Mouse (Mus musculus) kidney, embryonic 15.5 days (tissue): Measurements from ENCODE around the gene H2-DMb2. TPM values are rescaled to one million over a fixed set of nuclear protein-coding genes. Genes with fewer than 3 reads are reported as not detected.

Experiments used
- ATAC-seq: fragments of 200-750 bp; cut with Nextera tagmentation; replicated peaks from 2 replicates; pipeline ENCODE4 v1.8.0; 2017; ENCODE audit warnings: moderate TSS enrichment; ENCODE audit not compliant: low FRiP score
- H3K27ac ChIP-seq: fragments of 300-500 bp; sonication (generic); 2 replicates; pipeline ENCODE4 v1.5.1; 2015; ENCODE audit warnings: mild to moderate bottlenecking, inconsistent platforms
- H3K27me3 ChIP-seq: fragments of 300-500 bp; sonication (generic); 2 replicates; pipeline ENCODE4 v1.6.1; 2015; ENCODE audit warnings: inconsistent platforms
- H3K36me3 ChIP-seq: fragments of 300-500 bp; sonication (generic); 2 replicates; pipeline ENCODE4 v1.6.1; 2015; ENCODE audit warnings: inconsistent platforms
- H3K4me1 ChIP-seq: fragments of 300-500 bp; sonication (generic); 2 replicates; pipeline ENCODE4 v1.6.1; 2015; ENCODE audit warnings: inconsistent platforms
- H3K4me2 ChIP-seq: fragments of 300-500 bp; sonication (generic); 2 replicates; pipeline ENCODE4 v1.6.1; 2015; ENCODE audit warnings: moderate library complexity, mild to moderate bottlenecking, inconsistent platforms
- H3K4me3 ChIP-seq: fragments of 300-500 bp; sonication (generic); replicated peaks from 2 replicates; pipeline ENCODE4 v1.5.1; 2015; ENCODE audit warnings: mild to moderate bottlenecking, inconsistent platforms
- H3K9ac ChIP-seq: fragments of 300-500 bp; sonication (generic); 2 replicates; pipeline ENCODE4 v1.6.1; 2015; ENCODE audit warnings: mild to moderate bottlenecking, inconsistent platforms
- H3K9me3 ChIP-seq: fragments of 300-500 bp; sonication (generic); replicated peaks from 2 replicates; pipeline ENCODE4 v1.6.1; 2016; ENCODE audit warnings: inconsistent platforms
- WGBS: fragments of 180-500 bp; shearing (Covaris S2); methylation state at CpG from one replicate; pipeline ENCODE4 v1.1.7; 2015; ENCODE audit warnings: mixed read lengths; 5-methylcytosine and 5-hydroxymethylcytosine counted together
- polyA plus RNA-seq: library from polyadenylated mRNA; unstranded; fragments of >200 nt; fragmentation: Nextera tagmentation; extraction: Ambion mirVana; gene quantifications from 2 replicates; pipeline ENCODE4 v1.2.1, GENCODE M21; 2015

Gene H2-DMb2
- polyA plus RNA-seq, 1 experiment from 2014 or later = 25.3 TPM

GRCm38 (mm10) chr17:34107109-34107867, 35.8 kb upstream of the H2-DMb2 start:
- ATAC-seq = no peak; the same call in 1 of the 2 replicates
- H3K27ac ChIP-seq = no peak overlapping the region
- H3K36me3 ChIP-seq = peaks cover 35% of the 10 kb centered on the region
- no peaks in the 10 kb centered on the region for H3K9me3 ChIP-seq
- 81% methylated on average over 7 of the region's 7 CpGs for WGBS
- H3K4me3 ChIP-seq = no peak overlapping the region
- no peaks in the 10 kb centered on the region for H3K4me1 ChIP-seq
- H3K27me3 ChIP-seq = no peaks in the 10 kb centered on the region; the same call in 1 of the 2 replicates
- H3K9ac ChIP-seq = no peak overlapping the region
- H3K4me2 ChIP-seq = no peak overlapping the region

DNA sequence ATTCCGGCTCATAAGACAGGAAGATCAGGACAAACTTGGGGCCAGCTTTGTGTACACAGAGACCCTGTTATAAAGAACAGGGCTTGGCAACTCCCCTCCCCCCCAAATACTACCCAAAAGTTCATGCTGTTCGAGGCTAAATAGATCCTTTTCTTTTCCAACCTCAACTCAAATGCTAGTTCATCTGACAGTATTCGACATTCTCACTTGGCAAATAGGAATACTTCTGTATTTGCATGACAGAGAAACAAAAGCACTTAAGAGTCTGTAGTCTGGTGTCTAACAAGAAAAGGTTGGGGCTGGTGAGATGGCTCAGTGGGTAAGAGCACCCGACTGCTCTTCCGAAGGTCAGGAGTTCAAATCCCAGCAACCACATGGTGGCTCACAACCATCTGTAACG, 34.6 kb upstream of the H2-DMb2 start:
- H3K9ac ChIP-seq = no peak overlapping the region
- H3K4me2 ChIP-seq = no peak overlapping the region
- no peak overlapping the region for H3K27ac ChIP-seq
- H3K4me3 ChIP-seq = no peak overlapping the region
- H3K27me3 ChIP-seq = no peaks in the 10 kb centered on the region; the same call in 1 of the 2 replicates
- peaks cover 47% of the 10 kb centered on the region for H3K36me3 ChIP-seq
- WGBS = 76% methylated on average over 6 of the region's 6 CpGs
- ATAC-seq = no peak
- no peaks in the 10 kb centered on the region for H3K9me3 ChIP-seq
- no peaks in the 10 kb centered on the region for H3K4me1 ChIP-seq

GRCm38 (mm10) chr17:34109038-34109805, 33.9 kb upstream of the H2-DMb2 start:
- 77% methylated on average over 14 of the region's 14 CpGs for WGBS
- H3K4me3 ChIP-seq = no peak overlapping the region
- peak overlapping the region; percentile 48 for H3K27ac ChIP-seq
- peaks cover 54% of the 10 kb centered on the region for H3K36me3 ChIP-seq
- no peak overlapping the region for H3K9ac ChIP-seq
- no peak overlapping the region for H3K4me2 ChIP-seq
- 0 out of 2 replicates have a peak, but pooled peaks have one; percentile 47 for ATAC-seq
- H3K4me1 ChIP-seq = 0 out of 2 replicates have a peak, but pooled peaks cover 2% of the 10 kb centered on the region
- no peaks in the 10 kb centered on the region for H3K27me3 ChIP-seq
- H3K9me3 ChIP-seq = no peaks in the 10 kb centered on the region

DNA sequence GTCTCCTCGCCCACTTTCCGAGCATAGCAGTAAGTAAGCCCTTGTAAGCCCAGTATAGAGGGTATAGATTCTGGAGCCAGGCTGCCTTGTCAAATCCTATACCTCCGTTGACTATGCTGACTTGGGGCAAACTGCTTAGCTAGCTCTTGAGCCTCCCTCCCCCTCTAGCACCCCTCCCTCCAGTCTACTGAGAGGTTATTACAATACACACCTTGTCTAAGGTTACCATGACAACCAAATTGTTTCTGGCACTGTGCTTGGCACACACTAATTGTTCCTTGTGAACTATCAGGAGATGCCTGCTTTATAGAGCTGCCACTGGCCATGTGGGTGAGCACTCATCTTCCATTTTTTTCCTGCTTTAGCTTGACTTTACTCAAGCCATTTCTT, 33.3 kb upstream of the H2-DMb2 start:
- ATAC-seq = 0 out of 2 replicates have a peak, but pooled peaks have one; percentile 16
- Histone ChIP-seq H3K4me3 (no peak overlapping the region), H3K9ac (no peak overlapping the region), H3K27ac (peak overlapping the region; percentile 48), H3K9me3 (no peaks in the 10 kb centered on the region), H3K4me2 (no peak overlapping the region), H3K4me1 (peaks cover 4% of the 10 kb centered on the region), H3K36me3 (peaks cover 60% of the 10 kb centered on the region), H3K27me3 (no peaks in the 10 kb centered on the region)
- WGBS = 67% methylated on average over 3 of the region's 3 CpGs

- H3K4me1 ChIP-seq = peaks cover 9% of the 10 kb centered on the region
- H3K36me3 ChIP-seq = peaks cover 65% of the 10 kb centered on the region
- H3K9ac ChIP-seq = no peak overlapping the region
- no peak for ATAC-seq
- no peak overlapping the region for H3K4me2 ChIP-seq
- H3K27me3 ChIP-seq = no peaks in the 10 kb centered on the region
- no peaks in the 10 kb centered on the region for H3K9me3 ChIP-seq
- H3K27ac ChIP-seq = peak overlapping the region; percentile 41; the same call in 1 of the 2 replicates
- no peak overlapping the region for H3K4me3 ChIP-seq
- WGBS = 65% methylated on average over 8 of the region's 8 CpGs
These were observed 32.8 kb upstream of the H2-DMb2 start for GRCm38 (mm10) chr17:34110309-34110708.

GRCm38 (mm10) chr17:34114114-34114513, 29.0 kb upstream of the H2-DMb2 start:
- H3K4me2 ChIP-seq = no peak overlapping the region
- 0 out of 2 replicates have a peak overlapping the region, but pooled peaks have one; percentile 6 for H3K9ac ChIP-seq
- ATAC-seq = no peak
- H3K27ac ChIP-seq = no peak overlapping the region
- WGBS = 94% methylated on average over 7 of the region's 7 CpGs
- H3K36me3 ChIP-seq = peaks cover 93% of the 10 kb centered on the region
- H3K27me3 ChIP-seq = no peaks in the 10 kb centered on the region
- H3K4me3 ChIP-seq = no peak overlapping the region
- no peaks in the 10 kb centered on the region for H3K9me3 ChIP-seq
- H3K4me1 ChIP-seq = peaks cover 29% of the 10 kb centered on the region

GRCm38 (mm10) chr17:34116736-34117370, 26.3 kb upstream of the H2-DMb2 start:
- Histone ChIP-seq H3K9me3 (no peaks in the 10 kb centered on the region), H3K36me3 (peaks cover 66% of the 10 kb centered on the region), H3K4me1 (peaks cover 29% of the 10 kb centered on the region), H3K27me3 (no peaks in the 10 kb centered on the region), H3K4me3 (peak overlapping the region; percentile 86), H3K4me2 (peak overlapping the region; percentile 94), H3K27ac (0 out of 2 replicates have a peak overlapping the region, but pooled peaks have one; percentile 4), H3K9ac (peak overlapping the region; percentile 79)
- no peak for ATAC-seq
- 23% methylated on average over 7 of the region's 7 CpGs for WGBS

DNA sequence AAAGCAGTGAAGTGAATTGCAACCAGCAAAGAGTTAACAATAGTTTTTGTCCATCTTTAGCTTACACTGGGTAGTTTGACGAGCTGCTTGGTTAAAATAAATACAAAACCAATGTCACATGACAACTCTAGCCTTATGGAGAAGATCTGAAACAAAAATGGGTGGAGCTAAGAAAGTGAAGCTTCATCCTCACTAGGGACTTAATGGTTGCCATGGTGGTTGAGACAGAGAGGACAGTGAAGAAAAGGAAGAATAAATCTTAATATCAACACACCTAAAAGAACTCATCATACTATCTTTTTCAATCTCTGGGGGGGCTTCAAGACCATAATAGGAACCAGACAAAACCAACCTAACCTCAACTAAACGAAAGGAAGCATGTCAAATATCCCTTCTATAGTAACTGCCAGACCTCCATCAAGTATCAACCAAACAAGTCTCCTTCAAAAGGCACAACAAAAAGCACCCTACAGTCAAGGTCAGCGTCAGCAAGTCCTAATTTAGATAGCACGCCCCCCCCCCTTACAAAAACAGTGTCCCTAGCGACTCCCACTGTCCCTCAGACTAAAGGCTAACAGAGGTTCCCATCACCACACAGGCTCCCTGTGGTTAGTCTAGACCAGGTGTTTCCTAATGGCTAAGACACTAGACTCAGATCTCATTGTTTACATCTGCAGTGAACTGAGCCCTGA, 25.5 kb upstream of the H2-DMb2 start:
- Histone ChIP-seq H3K4me2 (peak overlapping the region; percentile 94), H3K9ac (peak overlapping the region; percentile 79), H3K36me3 (peaks cover 59% of the 10 kb centered on the region), H3K27ac (no peak overlapping the region), H3K9me3 (no peaks in the 10 kb centered on the region), H3K4me3 (peak overlapping the region; percentile 86), H3K4me1 (peaks cover 29% of the 10 kb centered on the region), H3K27me3 (no peaks in the 10 kb centered on the region)
- under 1% methylated on average over 5 of the region's 5 CpGs for WGBS
- ATAC-seq = no peak

- WGBS = under 1% methylated on average over 66 of the region's 67 CpGs
- H3K4me3 ChIP-seq = peak overlapping the region; percentile 86
These were observed 24.8 kb upstream of the H2-DMb2 start for GRCm38 (mm10) chr17:34118113-34118872.

DNA sequence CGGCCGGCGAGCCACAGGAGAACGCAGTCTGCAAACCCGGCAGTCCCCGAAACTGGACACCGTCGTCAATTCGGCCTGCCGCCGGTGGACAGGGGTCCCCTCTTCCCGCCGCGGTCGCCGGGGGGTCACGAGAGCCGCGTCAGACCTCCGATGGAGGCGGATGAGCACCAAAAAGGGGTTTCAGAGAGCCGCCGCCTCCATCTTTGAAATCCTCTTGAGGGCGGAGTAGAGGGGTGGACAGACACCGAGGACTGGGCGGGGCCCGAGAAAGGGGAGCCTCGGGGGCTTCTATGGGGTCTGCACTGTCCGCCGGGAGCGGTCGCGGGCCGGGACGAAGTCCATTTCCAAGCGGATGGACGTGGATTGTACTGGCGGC, 24.2 kb upstream of the H2-DMb2 start:
- peaks cover 46% of the 10 kb centered on the region for H3K36me3 ChIP-seq
- peak overlapping the region; percentile 86 for H3K4me3 ChIP-seq
- H3K4me1 ChIP-seq = peaks cover 34% of the 10 kb centered on the region
- no peak for ATAC-seq
- H3K9ac ChIP-seq = peak overlapping the region; percentile 79
- H3K4me2 ChIP-seq = peak overlapping the region; percentile 94
- WGBS = under 1% methylated on average over 38 of the region's 38 CpGs
- H3K9me3 ChIP-seq = no peaks in the 10 kb centered on the region
- H3K27me3 ChIP-seq = no peaks in the 10 kb centered on the region
- H3K27ac ChIP-seq = peak overlapping the region; percentile 100

More at GRCm38 (mm10) chr17:34118113-34118872, 24.8 kb upstream of the H2-DMb2 start:
- ATAC-seq = no peak
- peak overlapping the region; percentile 79 for H3K9ac ChIP-seq
- H3K27ac ChIP-seq = peak overlapping the region; percentile 100
- H3K9me3 ChIP-seq = no peaks in the 10 kb centered on the region
- H3K4me1 ChIP-seq = peaks cover 32% of the 10 kb centered on the region
- H3K27me3 ChIP-seq = no peaks in the 10 kb centered on the region
- H3K36me3 ChIP-seq = peaks cover 52% of the 10 kb centered on the region
- H3K4me2 ChIP-seq = peak overlapping the region; percentile 94
